Mouse (Mus musculus): Measurements from ENCODE around the gene Nanos2. TPM values are rescaled to one million over a fixed set of nuclear protein-coding genes. Genes with fewer than 3 reads are reported as not detected.

Nanos2 gene
- not detected for polyA plus RNA-seq (2012; fragmentation: generic; extraction: Trizol)

GRCm38 (mm10) chr7:18987100-18987499, at the start of gene Nanos2:
Gene Nanos2 (plus strand): TSS chr7:18987400.

GRCm38 (mm10) chr7:18990601-18991295, 3.5 kb downstream of the Nanos2 start, which contains the start of gene Mypop:
Gene Mypop (plus strand): TSS chr7:18991245.

GRCm38 (mm10) chr7:19003902-19004630, 16.9 kb downstream of the Nanos2 start, which contains the start of gene Irf2bp1:
Gene Irf2bp1 (plus strand): TSS chr7:19004044.

GRCm38 (mm10) chr7:19023357-19023814, 36.2 kb downstream of the Nanos2 start, which contains the start of gene Foxa3:
Gene Foxa3 (minus strand): TSS chr7:19023538.

GRCm38 (mm10) chr7:19024096-19024506, 36.9 kb downstream of the Nanos2 start, which contains the start of gene Sympk:
Gene Sympk (plus strand): TSS chr7:19024377.

Other genes starting within 250 kb of the Nanos2 start
- not detected for gene Psg19, start 188.9 kb upstream of the Nanos2 start, polyA plus RNA-seq (2012; fragmentation: generic; extraction: Trizol)
- not detected for gene Psg17, start 165.8 kb upstream of the Nanos2 start, polyA plus RNA-seq (2012; fragmentation: generic; extraction: Trizol)
- gene Mill2, start 147.4 kb upstream of the Nanos2 start, polyA plus RNA-seq (2012; fragmentation: generic; extraction: Trizol) = 1 to 10 TPM in 1 of 2 experiments, under 1 TPM in 1; 0.04 to 2.0 TPM
- gene Pglyrp1, start 116.1 kb upstream of the Nanos2 start, polyA plus RNA-seq (2012; fragmentation: generic; extraction: Trizol) = under 1 TPM; 0.11 to 0.40 TPM
- gene Ccdc61, start 77.0 kb upstream of the Nanos2 start, polyA plus RNA-seq (2012; fragmentation: generic; extraction: Trizol) = 10 to 100 TPM; 10.0 to 22.1 TPM
- under 1 TPM; 0.04 to 0.15 TPM for gene Nova2, start 61.5 kb upstream of the Nanos2 start, polyA plus RNA-seq (2012; fragmentation: generic; extraction: Trizol)
- 10 to 100 TPM; 12.3 to 25.1 TPM for gene Mypop, start 3.8 kb downstream of the Nanos2 start, polyA plus RNA-seq (2012; fragmentation: generic; extraction: Trizol)
- gene Irf2bp1, start 16.6 kb downstream of the Nanos2 start, polyA plus RNA-seq (2012; fragmentation: generic; extraction: Trizol) = 10 to 100 TPM; 40.5 to 48.4 TPM
- under 1 TPM; 0.04 to 0.06 TPM for gene Foxa3, start 36.1 kb downstream of the Nanos2 start, polyA plus RNA-seq (2012; fragmentation: generic; extraction: Trizol)
- gene Sympk, start 37.0 kb downstream of the Nanos2 start, polyA plus RNA-seq (2012; fragmentation: generic; extraction: Trizol) = 100 to 1,000 TPM in 1 of 2 experiments, 10 to 100 TPM in 1; 85.0 to 109 TPM
- gene Rsph6a, start 67.3 kb downstream of the Nanos2 start, polyA plus RNA-seq (2012; fragmentation: generic; extraction: Trizol) = under 1 TPM; 0.08 to 0.26 TPM
- gene Dmwd, start 88.8 kb downstream of the Nanos2 start, polyA plus RNA-seq (2012; fragmentation: generic; extraction: Trizol) = 10 to 100 TPM; 39.5 to 50.7 TPM
- gene Dmpk, start 96.4 kb downstream of the Nanos2 start, polyA plus RNA-seq (2012; fragmentation: generic; extraction: Trizol) = 10 to 100 TPM; 23.1 to 40.3 TPM
- 10 to 100 TPM in 1 of 2 experiments, 1 to 10 TPM in 1; 3.1 to 18.0 TPM for gene Six5, start 107.2 kb downstream of the Nanos2 start, polyA plus RNA-seq (2012; fragmentation: generic; extraction: Trizol)
- gene Gm4969, start 131.0 kb downstream of the Nanos2 start, polyA plus RNA-seq (2012; fragmentation: generic; extraction: Trizol) = not detected
- 1 to 10 TPM; 3.9 to 9.2 TPM for gene Fbxo46, start 132.5 kb downstream of the Nanos2 start, polyA plus RNA-seq (2012; fragmentation: generic; extraction: Trizol)
- 1 to 10 TPM; 4.7 to 6.0 TPM for gene Qpctl, start 161.9 kb downstream of the Nanos2 start, polyA plus RNA-seq (2012; fragmentation: generic; extraction: Trizol)
- gene Snrpd2, start 162.3 kb downstream of the Nanos2 start, polyA plus RNA-seq (2012; fragmentation: generic; extraction: Trizol) = 100 to 1,000 TPM; 214 to 583 TPM
- gene Gipr, start 178.7 kb downstream of the Nanos2 start, polyA plus RNA-seq (2012; fragmentation: generic; extraction: Trizol) = under 1 TPM; 0.02 to 0.15 TPM
- gene Eml2, start 189.0 kb downstream of the Nanos2 start, polyA plus RNA-seq (2012; fragmentation: generic; extraction: Trizol) = under 1 TPM in 1 of 2 experiments, not detected in 1; 0.02 TPM
- gene Gpr4, start 225.1 kb downstream of the Nanos2 start, polyA plus RNA-seq (2012; fragmentation: generic; extraction: Trizol) = under 1 TPM; 0.05 to 0.14 TPM
- 10 to 100 TPM; 22.3 to 24.0 TPM for gene Opa3, start 240.9 kb downstream of the Nanos2 start, polyA plus RNA-seq (2012; fragmentation: generic; extraction: Trizol)